Mouse (Mus musculus) testis, postnatal 10 days (tissue): ENCODE results near the gene Pdzd2.

Experiments used
- DNase-seq: peaks from one replicate; pipeline ENCODE4 v3.0.0; 2021; ENCODE audit warnings: low spot score

Gene Pdzd2

GRCm38 (mm10) chr15:12739277-12740247 lies at the start of gene Pdzd2:
TSS of gene Pdzd2 (minus strand) at chr15:12739924.
- peak; percentile 98 for DNase-seq

GRCm38 (mm10) chr15:12789406-12789867 lies 49.7 kb upstream of the Pdzd2 start:
- DNase-seq = no peak

GRCm38 (mm10) chr15:12788536-12788935 lies 48.8 kb upstream of the Pdzd2 start:
- DNase-seq = no peak

- no peak for DNase-seq
Observed at GRCm38 (mm10) chr15:12781729-12782326, 42.1 kb upstream of the Pdzd2 start.

GRCm38 (mm10) chr15:12781296-12781695 lies 41.6 kb upstream of the Pdzd2 start:
- no peak for DNase-seq

- DNase-seq = no peak
Observed at GRCm38 (mm10) chr15:12774149-12774753, 34.5 kb upstream of the Pdzd2 start.

GRCm38 (mm10) chr15:12770958-12771357 lies 31.2 kb upstream of the Pdzd2 start:
- DNase-seq = no peak

- DNase-seq = no peak
Observed at GRCm38 (mm10) chr15:12766848-12767247, 27.1 kb upstream of the Pdzd2 start.

- no peak for DNase-seq
Observed at GRCm38 (mm10) chr15:12763147-12763546, 23.4 kb upstream of the Pdzd2 start.

GRCm38 (mm10) chr15:12762258-12762913 lies 22.7 kb upstream of the Pdzd2 start:
- no peak for DNase-seq

- no peak for DNase-seq
Observed at GRCm38 (mm10) chr15:12760747-12761146, 21.0 kb upstream of the Pdzd2 start.

GRCm38 (mm10) chr15:12758461-12758860 lies 18.7 kb upstream of the Pdzd2 start:
- DNase-seq = no peak

- DNase-seq = no peak
Observed at GRCm38 (mm10) chr15:12757757-12758156, 18.0 kb upstream of the Pdzd2 start.

GRCm38 (mm10) chr15:12753201-12753600 lies 13.5 kb upstream of the Pdzd2 start:
- no peak for DNase-seq

GRCm38 (mm10) chr15:12750963-12751362 lies 11.2 kb upstream of the Pdzd2 start:
- DNase-seq = no peak

GRCm38 (mm10) chr15:12749549-12750301 lies 10.0 kb upstream of the Pdzd2 start:
- DNase-seq = no peak

GRCm38 (mm10) chr15:12742117-12742906 lies 2.6 kb upstream of the Pdzd2 start:
- no peak for DNase-seq

- peak; percentile 51 for DNase-seq
Observed at GRCm38 (mm10) chr15:12738301-12739093, 1.2 kb downstream of the Pdzd2 start.

- DNase-seq = no peak
Observed at GRCm38 (mm10) chr15:12735208-12735607, 4.5 kb downstream of the Pdzd2 start.

- no peak for DNase-seq
Observed at GRCm38 (mm10) chr15:12734221-12734620, 5.5 kb downstream of the Pdzd2 start.
